Mouse (Mus musculus): ENCODE measurements around the gene Efcab1.

The Efcab1 gene

GRCm38 (mm10) chr16:14992461-14993107, 86.2 kb downstream of the Efcab1 start:
- DNase-seq (ENCODE audit: low spot score in 2 of 2) = no peak

GRCm38 (mm10) chr16:15014724-15015123, 108.3 kb downstream of the Efcab1 start:
- no peak for DNase-seq (ENCODE audit: low spot score in 2 of 2)
